8 mouse cellular contexts compared by ENCODE assay signal in the genomic region with DNA sequence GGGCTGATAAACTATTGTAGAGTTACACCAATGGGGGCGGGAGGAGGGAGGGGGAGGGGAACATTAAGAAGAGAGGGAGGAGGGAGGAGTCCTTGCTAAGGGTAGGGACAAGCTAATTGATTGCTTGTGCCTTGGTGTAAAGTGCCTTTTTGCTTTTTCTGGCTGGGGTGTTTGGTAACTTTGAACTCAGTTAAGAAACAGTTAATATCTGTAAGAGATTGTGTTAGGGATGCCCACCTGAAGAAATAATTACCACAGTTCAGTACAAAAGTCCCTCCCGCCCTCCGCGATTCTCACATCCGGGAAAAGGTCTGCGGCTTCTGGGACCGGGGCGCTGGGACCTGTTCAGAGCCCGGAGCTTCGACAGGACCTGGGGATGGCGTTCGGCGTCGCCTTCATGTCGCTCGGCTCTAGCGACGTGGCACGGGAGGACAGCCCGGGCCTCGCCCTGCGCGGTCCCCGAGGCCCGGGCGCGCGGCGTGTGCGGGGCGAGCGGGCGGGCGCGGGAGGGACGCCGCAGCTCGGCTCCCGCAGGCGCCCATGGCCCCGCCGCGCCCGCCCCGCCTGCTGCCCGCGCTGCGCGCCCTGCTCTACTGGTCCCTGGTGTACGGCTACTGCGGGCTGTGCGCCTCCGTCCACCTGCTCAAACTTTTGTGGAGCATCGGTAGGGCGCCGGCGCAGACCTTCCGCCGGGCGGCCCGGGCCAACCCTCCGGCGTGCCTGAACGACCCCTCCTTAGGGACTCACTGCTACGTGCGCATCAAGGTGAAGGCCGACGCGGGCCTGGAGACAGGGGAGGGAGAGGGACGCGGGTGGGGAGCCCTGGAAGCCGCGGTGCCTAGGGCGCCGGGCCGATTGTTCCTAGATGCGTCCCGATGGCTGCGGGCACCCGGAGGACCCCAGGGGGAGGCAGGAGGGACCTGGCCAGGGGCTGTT. TPM values are rescaled to one million over a fixed set of nuclear protein-coding genes. Genes with fewer than 3 reads are reported as not detected.
DNase-seq lines count a peak whose midpoint lies in the region; ATAC-seq and TF ChIP-seq lines count a peak whose summit lies in the region.

No protein-coding gene starts in this region.

- H3K4me2 ChIP-seq in kidney, embryonic 16.5 days (replicated peaks; ENCODE audit: low read depth, low read length): peak overlapping the region; percentile 90
- peak overlapping the region; percentile 94 for H3K4me2 ChIP-seq in embryonic facial prominence, embryonic 13.5 days
- H3K4me2 ChIP-seq in hindbrain, embryonic 14.5 days (replicated peaks): peak overlapping the region; percentile 100

- H3K9ac ChIP-seq in kidney, embryonic 16.5 days (replicated peaks; ENCODE audit: low read length): peak overlapping the region; percentile 65
- H3K9ac ChIP-seq in embryonic facial prominence, embryonic 13.5 days: peak overlapping the region; percentile 75
- peak overlapping the region; percentile 68 for H3K9ac ChIP-seq in hindbrain, embryonic 14.5 days

- TF ChIP-seq POLR2A in olfactory bulb, adult 2 months (IDR thresholded peaks at IDR 0.05; ENCODE audit: insufficient read depth, low read depth, low read length): no peak

- peaks cover 26% of the 10 kb centered on the region for H3K27me3 ChIP-seq in kidney, embryonic 16.5 days (ENCODE audit: insufficient read depth, low read length)
- H3K27me3 ChIP-seq in embryonic facial prominence, embryonic 13.5 days: peaks cover 45% of the 10 kb centered on the region
- H3K27me3 ChIP-seq in hindbrain, embryonic 14.5 days (ENCODE audit: control insufficient read depth, insufficient read depth, low read length): peaks cover 39% of the 10 kb centered on the region

- H3K9me3 ChIP-seq in kidney, embryonic 16.5 days (ENCODE audit: low read length): no peaks in the 10 kb centered on the region
- no peaks in the 10 kb centered on the region for H3K9me3 ChIP-seq in embryonic facial prominence, embryonic 13.5 days
- no peaks in the 10 kb centered on the region for H3K9me3 ChIP-seq in hindbrain, embryonic 14.5 days (ENCODE audit: control insufficient read depth, low read length)

- under 1% methylated on average over 80 of the region's 80 CpGs for WGBS in kidney, embryonic 16.5 days
- under 1% methylated on average over 79 of the region's 80 CpGs for WGBS in embryonic facial prominence, embryonic 13.5 days
- WGBS in hindbrain, embryonic 14.5 days: under 1% methylated on average over 77 of the region's 80 CpGs
- under 1% methylated on average over 76 of the region's 80 CpGs for WGBS in olfactory bulb, adult 2 months

- peak; percentile 86 for ATAC-seq in kidney, embryonic 16.5 days (ENCODE audit: low FRiP score, low TSS enrichment)
- peak; percentile 67; the same call in 1 of the 2 replicates for ATAC-seq in embryonic facial prominence, embryonic 13.5 days (ENCODE audit: insufficient number of reproducible peaks, insufficient read depth, low FRiP score, low TSS enrichment, low read depth)
- ATAC-seq in hindbrain, embryonic 14.5 days (ENCODE audit: low FRiP score): peak; percentile 86

- no peak overlapping the region for H3K27ac ChIP-seq in kidney, embryonic 16.5 days (ENCODE audit: low read length)
- H3K27ac ChIP-seq in embryonic facial prominence, embryonic 13.5 days: no peak overlapping the region
- H3K27ac ChIP-seq in hindbrain, embryonic 14.5 days: no peak overlapping the region
- no peak overlapping the region for H3K27ac ChIP-seq in olfactory bulb, adult 2 months (ENCODE audit: insufficient read depth, low read depth, low read length)

- no peak for TF ChIP-seq CTCF in olfactory bulb, adult 2 months (IDR thresholded peaks at IDR 0.05; ENCODE audit: insufficient read depth, low read depth, low read length)

- no peak for DNase-seq in kidney, adult 11 months
- DNase-seq in adrenal gland, postnatal 10 days: peak; percentile 42
- DNase-seq in hindbrain, embryonic 14.5 days (ENCODE audit: low spot score): peak; percentile 27
- DNase-seq in liver: peak; percentile 8
- DNase-seq in yolk sac, embryonic 10.5 days (ENCODE audit: low spot score): peak; percentile 12

- H3K4me3 ChIP-seq in kidney, embryonic 16.5 days (ENCODE audit: low read length): peak overlapping the region; percentile 56
- peak overlapping the region; percentile 64 for H3K4me3 ChIP-seq in embryonic facial prominence, embryonic 13.5 days
- H3K4me3 ChIP-seq in hindbrain, embryonic 14.5 days (replicated peaks; ENCODE audit: low read length): peak overlapping the region; percentile 68
- peak overlapping the region; percentile 65 for H3K4me3 ChIP-seq in olfactory bulb, adult 2 months (ENCODE audit: insufficient read depth, low read depth, low read length)

- no peaks in the 10 kb centered on the region for H3K36me3 ChIP-seq in kidney, embryonic 16.5 days (ENCODE audit: insufficient read depth, low read length)
- H3K36me3 ChIP-seq in embryonic facial prominence, embryonic 13.5 days: no peaks in the 10 kb centered on the region
- no peaks in the 10 kb centered on the region for H3K36me3 ChIP-seq in hindbrain, embryonic 14.5 days (replicated peaks; ENCODE audit: control insufficient read depth, insufficient read depth)

- peaks cover 8% of the 10 kb centered on the region; the same call in 1 of the 2 replicates for H3K4me1 ChIP-seq in kidney, embryonic 16.5 days (ENCODE audit: insufficient read depth, low read length)
- H3K4me1 ChIP-seq in embryonic facial prominence, embryonic 13.5 days: peaks cover 11% of the 10 kb centered on the region
- H3K4me1 ChIP-seq in hindbrain, embryonic 14.5 days (replicated peaks; ENCODE audit: control insufficient read depth, insufficient read depth, low read length): no peaks in the 10 kb centered on the region; the same call in 1 of the 2 replicates
- peaks cover 12% of the 10 kb centered on the region; the same call in 1 of the 2 replicates for H3K4me1 ChIP-seq in olfactory bulb, adult 2 months (ENCODE audit: control insufficient read depth, insufficient read depth, low read length)

RNA-seq across cellular contexts. Expression of gene Ephx4, which starts 0.7 kb away (rescaled TPM):
- polyA plus RNA-seq in kidney, embryonic 16.5 days (2015; fragmentation: Nextera tagmentation; extraction: Ambion mirVana): 1.1 and 1.2 TPM in 2 replicates
- 1 to 10 TPM in 1 of 2 experiments, under 1 TPM in 1; 0.75 to 1.4 TPM for total RNA-seq in adrenal gland, postnatal 10 days (2021)
- 1.2 TPM in 2 replicates for polyA plus RNA-seq in embryonic facial prominence, embryonic 13.5 days (2015; fragmentation: Nextera tagmentation; extraction: Ambion mirVana)
- polyA plus RNA-seq in hindbrain, embryonic 14.5 days (2014; fragmentation: Nextera tagmentation; extraction: Ambion mirVana): 2.9 and 3.2 TPM in 2 replicates
- not detected in 2 replicates for polyA plus RNA-seq in olfactory bulb, adult 2 months (2012; ENCODE audit: insufficient read depth, insufficient read length, low replicate concordance, missing spikeins)

RNA-seq across cellular contexts. Expression of gene Lpcat2b, which starts 28.1 kb away (rescaled TPM):
- polyA plus RNA-seq in kidney, embryonic 16.5 days (2015; fragmentation: Nextera tagmentation; extraction: Ambion mirVana): not detected in 2 replicates
- not detected for total RNA-seq in adrenal gland, postnatal 10 days (2021)
- not detected in 2 replicates for polyA plus RNA-seq in embryonic facial prominence, embryonic 13.5 days (2015; fragmentation: Nextera tagmentation; extraction: Ambion mirVana)
- polyA plus RNA-seq in hindbrain, embryonic 14.5 days (2014; fragmentation: Nextera tagmentation; extraction: Ambion mirVana): not detected in 2 replicates
- not detected in 2 replicates for polyA plus RNA-seq in olfactory bulb, adult 2 months (2012; ENCODE audit: insufficient read depth, insufficient read length, low replicate concordance, missing spikeins)

RNA-seq across cellular contexts. Expression of gene Btbd8, which starts 34.5 kb away (rescaled TPM):
- 2.7 and 5.3 TPM in 2 replicates for polyA plus RNA-seq in kidney, embryonic 16.5 days (2015; fragmentation: Nextera tagmentation; extraction: Ambion mirVana)
- 10 to 100 TPM in 1 of 2 experiments, 1 to 10 TPM in 1; 6.9 to 12.0 TPM for total RNA-seq in adrenal gland, postnatal 10 days (2021)
- 5.9 and 6.2 TPM in 2 replicates for polyA plus RNA-seq in embryonic facial prominence, embryonic 13.5 days (2015; fragmentation: Nextera tagmentation; extraction: Ambion mirVana)
- polyA plus RNA-seq in hindbrain, embryonic 14.5 days (2014; fragmentation: Nextera tagmentation; extraction: Ambion mirVana): 17.9 and 23.0 TPM in 2 replicates
- polyA plus RNA-seq in olfactory bulb, adult 2 months (2012; ENCODE audit: insufficient read depth, insufficient read length, low replicate concordance, missing spikeins): not detected in 2 replicates
